Mouse (Mus musculus): ENCODE data around the gene Pgc.

Gene Pgc

DNA sequence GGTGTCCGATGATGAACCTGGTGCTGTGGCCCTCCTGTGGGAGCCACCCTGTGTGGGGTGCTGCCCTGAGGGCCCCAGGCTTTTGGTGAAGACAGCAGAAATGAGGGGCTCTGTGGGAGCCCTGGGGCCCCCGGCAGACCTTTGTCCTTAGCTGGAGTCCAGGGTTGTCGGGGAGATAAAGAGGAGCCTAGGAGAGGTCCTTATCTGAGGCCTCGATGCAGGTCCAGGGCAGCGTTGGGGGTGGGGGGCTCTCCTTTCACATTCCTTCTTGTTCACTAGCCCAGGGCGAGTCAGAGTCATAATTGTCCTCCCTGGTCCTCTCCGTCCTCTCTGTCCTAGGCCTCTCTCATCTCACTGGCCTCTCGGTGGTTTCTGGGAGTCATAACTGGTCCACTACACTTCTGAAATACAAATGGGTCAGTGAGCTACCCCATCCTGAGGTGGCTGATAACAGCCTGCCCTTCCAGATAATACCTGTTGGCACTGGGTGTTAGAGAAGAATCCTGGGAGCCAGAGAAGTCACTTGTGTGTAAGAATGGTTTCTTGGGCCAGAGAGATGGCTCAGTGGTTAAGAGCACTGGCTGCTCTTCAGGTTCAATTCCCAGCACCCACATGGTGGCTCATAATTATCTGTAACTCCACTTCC, 26.6 kb downstream of the Pgc start:
- no peak for DNase-seq

DNA sequence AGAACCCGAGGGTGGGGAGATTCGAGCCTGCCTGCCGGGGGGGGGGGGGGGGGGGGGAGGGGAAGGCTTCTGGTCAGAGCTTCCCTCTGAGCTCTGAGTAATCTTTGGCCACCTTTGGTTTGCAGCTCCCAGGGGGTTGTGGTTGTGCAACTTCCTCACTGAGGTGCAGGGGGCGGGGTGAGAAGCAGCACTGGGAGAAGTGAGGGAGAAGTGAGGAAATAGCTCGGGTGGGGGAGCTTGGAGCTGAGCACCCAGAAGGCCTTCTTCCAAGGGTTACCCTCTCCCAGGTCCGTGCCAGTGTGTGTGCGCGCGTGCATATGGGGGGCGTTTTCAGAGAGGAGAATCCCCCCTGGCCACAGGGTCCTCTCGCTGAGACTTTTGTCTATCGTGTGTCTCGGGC, 27.6 kb downstream of the Pgc start:
- peak; percentile 76 to 79 for DNase-seq

DNA sequence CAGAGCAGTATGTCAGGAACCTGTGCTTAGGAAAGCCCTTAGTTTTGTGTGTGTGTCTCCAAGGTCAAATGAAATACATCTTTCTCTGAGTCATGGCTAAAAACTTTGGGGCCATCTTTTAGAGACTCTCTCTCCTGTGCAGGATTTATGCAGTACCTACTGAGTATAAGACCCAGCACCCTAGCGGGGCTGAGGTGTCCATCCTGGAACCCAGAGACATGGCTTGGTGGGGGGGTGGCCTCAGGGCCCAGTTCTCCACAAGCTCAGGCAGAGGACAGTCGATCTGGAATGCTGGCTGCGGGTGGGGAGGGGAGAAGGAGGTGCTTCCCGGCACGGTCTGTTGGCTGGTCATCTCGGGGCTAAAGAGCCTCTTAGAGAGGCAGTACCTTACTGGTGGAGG, 29.7 kb downstream of the Pgc start:
- no peak for DNase-seq

DNA sequence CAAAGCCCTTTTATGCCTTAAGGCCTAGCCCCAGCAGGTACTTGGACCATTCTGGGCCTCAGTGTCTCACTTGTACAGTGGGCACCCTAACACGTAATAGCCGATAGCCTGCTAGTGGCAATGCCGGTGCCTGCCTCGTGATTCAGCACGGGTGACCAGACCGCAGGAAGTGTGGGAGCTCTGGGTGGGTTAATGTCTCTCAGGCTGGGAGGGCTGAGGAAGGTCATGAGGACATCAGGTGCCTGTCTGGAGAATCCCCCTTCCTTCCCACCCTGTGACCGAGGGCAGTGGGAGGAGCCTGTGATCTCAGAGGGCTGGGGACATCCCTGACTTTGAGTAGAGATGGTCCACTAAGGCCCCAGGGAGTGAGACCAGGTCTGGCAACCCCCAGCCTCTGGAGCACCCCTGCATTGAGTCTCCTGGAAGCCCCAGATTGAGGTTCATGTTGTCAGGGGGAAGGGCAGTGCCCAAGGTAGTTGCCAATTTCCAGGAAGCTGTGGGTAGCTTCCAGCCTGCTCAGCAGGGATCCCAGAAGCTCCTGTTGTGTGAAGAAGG, 30.5 kb downstream of the Pgc start:
- DNase-seq: peak; percentile 42 to 47

DNA sequence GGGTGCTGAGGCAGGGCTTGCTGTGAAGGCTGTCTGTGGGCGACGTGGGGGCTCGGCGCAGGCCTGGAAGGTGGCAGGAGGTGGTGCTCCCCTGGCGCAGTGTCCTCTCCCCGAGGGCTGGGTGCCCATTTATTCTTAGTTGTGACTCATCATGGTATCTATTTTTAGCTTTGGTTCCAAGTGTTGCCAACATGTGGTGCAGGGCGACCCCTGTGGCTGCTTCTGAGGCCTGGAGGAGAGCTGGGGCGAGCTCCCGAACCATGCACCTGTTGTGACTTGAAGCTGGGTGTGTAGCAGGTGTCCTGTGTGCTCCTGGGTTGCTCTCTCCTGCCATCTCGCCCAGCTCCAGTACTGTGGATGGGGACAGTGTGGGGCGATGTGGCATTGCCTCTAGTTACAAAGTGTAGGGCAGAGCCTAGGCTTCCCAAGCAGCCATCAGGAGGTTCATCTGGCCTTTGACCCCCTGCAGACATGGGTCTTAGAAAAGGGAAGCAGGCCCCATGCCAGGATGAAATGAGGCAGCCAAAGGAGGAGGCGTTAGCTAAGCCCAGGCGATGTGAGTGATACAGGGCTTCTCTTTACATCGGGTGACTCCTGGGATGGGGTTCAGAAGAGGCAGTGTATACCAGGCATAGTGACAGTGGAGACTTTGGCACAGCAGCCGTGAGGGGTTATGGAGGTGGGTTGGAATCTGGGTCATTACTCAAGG, 33.2 kb downstream of the Pgc start:
- peak; percentile 52 to 57 for DNase-seq

DNA sequence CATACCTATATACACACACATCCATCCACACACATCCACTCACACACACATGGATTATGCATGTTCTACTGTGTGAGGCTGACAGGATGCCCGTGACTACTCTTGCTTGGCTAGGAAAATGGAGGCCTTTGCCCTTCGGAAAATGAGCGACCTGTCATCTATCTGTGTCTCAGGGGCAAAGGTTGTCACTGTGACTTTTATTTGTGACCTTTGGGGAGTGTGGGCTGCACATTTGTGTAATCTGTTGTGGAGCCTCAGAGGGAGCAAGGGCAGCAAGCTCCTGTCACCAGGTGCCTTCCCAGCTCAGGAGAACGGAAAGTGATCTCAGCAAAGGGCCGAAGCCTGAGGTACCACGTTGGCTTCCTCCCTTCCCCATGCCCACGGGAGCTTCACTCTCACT, 35.4 kb downstream of the Pgc start:
- no peak for DNase-seq

DNA sequence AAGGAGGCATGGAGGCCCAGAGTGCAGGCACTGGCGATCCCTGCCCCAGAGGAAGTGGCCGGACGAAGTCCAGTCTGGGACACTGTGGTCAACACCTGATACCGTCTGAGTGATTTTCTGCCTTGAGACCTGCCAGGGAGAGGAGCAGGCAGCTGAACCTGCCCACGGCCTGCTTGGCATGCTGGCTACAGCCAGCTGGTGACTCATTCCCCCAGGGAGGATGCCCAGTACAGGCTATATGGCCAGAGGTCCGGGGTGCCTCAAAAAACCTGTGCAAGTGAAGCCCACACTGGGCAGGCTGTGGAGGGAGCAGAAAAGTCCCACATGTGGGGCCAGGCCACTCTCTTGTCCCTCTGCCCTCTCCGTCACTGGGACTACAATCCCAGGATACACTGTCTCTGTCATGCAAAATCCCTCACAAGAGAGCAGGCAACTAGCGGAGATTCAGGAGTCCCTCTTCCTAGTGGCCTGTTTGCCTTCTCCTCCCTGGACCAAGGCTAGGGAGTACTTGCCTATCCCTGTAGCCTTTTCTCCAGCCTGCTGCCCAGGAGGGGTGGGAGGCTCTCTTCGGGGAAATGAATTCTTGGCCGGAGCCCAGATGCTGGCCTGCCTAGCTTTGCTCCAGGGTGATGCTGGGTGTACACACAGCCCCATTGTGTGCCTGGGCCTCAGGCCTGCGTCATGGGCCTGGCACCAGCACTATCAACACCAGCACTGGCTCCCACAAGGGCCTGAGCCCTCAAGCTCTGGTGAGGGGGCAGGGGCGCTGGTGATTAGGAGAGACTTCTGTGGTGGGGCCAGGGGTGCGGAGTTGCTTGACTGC, 36.1 kb downstream of the Pgc start:
- DNase-seq: peak; percentile 81 to 87

DNA sequence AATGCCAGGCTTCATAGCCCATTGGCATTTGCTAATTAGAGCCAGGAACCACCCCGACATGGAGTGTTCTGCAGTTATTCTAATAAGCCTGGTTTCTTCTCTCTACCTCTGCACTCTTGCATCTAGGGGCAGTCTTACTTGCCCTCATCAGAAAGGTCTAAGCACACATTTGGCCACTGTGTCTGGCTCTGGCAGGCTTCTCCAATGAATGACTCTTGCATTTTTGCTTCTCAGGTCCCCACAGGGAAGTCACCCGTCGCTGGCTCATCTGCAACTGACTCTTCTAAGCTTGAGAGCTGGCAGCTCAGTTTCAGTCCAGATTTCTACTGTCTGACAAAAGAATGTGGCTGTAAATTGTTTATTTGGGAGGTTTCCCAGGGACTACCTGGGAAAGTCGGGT, 39.3 kb downstream of the Pgc start:
- no peak for DNase-seq

DNA sequence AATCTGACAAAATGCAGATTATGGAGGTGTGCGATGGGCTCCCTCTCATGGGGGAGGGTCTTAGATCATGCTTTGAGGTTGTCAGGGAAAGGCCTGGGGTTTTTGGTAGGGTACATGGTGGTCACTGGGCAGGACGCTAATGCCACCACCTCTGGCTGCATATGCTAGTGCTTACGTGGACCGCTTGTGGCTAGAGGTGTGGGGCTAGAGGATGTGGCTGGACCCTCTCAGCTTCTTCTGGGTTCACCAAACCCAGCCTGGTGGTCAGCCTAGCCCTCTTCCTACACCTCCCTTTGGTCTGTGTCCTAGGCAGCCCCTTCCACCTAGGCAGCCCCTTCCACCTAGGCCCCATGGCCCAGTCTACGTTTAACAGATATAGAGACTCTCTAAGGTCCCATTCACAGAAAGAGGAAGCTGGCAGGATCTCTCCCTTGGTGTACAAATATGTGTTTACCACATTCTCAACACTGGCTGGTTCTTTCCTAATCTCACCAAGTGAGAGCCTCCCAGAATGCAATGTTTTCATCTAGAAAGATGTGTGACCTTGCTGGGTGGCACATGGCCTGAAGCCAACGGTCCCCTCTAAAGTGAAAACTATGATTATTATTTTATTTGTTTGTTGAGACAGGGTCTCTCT, 39.9 kb downstream of the Pgc start:
- peak in 1 of 2 experiments; percentile 20 for DNase-seq

DNA sequence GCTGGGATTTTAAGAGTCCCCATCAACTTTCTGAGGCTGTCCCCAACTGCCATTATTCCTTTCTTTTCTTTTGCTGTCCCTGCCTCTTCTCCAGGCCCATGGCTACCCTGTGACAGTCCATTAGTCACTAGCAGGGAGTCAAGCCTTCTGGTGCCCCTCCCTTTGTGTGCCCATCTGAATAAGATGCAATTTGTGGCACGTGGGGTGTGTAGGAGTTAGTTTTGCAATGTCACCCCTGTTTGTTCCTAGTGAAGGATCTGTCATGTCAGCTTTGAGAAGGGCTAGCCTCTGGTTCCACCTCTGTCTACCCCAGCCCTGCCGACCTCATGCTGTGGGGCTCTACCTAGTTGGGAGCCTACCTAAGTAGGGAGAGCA, 40.4 kb downstream of the Pgc start:
- DNase-seq: peak in 1 of 2 experiments; percentile 59

DNA sequence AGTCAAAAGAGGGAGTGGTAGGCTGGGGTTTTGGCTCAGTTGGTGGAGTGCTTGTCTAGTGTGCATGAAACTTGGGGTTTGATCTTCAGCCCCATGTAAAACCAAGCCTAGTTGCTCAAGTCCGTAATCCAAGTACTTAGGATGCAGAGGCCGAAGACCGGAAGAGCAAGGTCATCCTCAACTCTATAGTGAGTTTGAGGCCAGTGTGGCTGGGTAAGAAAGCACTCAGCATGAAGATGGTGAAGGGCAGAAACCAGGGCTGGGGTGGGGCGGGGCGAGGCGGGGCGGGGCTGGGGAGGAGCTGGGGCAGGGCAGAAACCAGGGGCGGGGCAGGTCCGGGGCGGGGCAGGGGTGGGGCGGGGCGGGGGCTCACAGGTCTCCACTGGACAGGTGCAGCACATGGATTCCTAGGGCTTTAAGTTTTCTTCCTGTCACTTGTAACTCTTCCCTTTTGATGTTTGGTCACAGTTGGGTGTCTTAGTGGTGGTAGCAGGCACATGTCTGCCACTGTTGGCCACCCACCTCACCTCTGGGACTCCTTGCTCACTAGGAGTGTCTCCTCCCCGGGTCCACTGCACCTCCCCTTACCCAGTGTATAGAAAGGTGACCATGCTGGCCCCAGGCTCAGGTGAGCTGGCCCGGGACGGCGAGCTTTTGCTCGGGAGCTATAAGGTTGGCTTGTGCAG, 41.0 kb downstream of the Pgc start:
- no peak for DNase-seq

DNA sequence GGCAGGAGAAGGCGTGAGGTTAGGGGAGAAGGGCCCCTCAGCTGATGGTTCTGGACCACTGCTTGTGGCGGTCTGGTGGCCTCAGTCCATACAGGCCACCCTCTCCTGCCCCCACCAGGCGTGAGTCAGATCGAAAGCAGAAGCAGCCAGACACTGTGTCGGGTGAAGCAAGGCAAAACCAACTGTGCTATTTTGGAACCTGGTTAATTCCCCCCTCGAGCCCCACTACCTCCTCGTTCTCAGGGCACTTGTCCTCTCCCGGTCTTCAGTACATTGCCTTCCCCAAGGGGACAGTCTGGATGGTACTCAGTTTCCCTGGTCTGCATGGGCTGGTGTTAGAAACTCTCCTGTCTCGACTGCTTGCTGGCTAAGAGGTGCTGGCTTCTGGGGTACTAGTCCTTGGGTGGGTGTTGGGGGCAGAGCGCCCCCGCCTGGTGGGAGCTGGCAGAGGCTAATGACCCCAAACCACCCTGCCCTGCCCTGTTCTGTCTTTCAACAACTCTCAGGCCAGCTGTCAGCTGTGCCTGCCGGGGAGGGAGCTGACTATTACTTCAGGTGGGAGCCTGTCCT, 42.1 kb downstream of the Pgc start:
- peak; percentile 75 to 76 for DNase-seq

DNA sequence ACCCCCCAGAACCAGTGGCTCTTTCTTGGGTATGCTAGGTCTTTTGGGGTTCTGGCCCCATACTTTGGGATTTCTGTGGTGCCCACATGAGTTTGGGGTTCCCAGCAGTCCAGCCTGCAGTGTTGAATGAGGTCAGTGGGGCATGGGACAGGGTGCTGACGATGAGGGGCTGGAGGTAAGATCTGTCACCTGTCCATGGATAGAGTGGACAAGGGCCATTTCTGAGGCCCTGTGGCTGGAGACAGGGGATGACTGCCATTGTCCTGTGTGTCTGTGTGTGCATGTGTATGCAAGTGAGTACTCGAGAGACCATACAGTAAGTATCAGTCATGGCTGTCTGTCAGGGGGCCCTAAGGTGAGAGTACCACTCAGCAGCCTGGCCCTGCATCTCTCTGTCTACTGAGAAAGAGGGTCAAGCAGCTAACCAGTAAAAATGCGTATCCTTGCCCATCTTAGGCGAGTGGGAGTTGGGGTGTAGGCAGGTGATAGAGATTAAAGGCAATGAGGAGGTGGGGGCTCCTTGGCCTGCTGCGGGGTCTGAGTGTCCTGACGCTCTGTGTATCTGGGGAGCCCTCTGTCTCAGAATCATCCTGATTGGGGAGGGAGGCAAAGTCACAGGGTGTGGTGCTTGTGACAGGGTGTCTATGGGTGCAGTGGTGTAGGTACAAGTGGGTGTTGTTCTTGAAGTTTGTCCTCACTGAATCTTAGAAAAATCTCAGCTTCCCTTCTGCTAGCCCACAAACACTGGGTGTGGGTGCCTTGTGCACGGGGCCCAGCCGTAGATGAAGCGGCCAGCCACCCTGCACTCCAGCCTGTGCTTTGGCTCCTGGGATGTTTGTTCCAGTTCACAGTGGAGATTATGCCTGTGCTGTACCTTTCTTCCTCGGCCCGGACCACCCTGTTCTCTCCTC, 43.0 kb downstream of the Pgc start:
- peak in 1 of 2 experiments; percentile 18 for DNase-seq

DNA sequence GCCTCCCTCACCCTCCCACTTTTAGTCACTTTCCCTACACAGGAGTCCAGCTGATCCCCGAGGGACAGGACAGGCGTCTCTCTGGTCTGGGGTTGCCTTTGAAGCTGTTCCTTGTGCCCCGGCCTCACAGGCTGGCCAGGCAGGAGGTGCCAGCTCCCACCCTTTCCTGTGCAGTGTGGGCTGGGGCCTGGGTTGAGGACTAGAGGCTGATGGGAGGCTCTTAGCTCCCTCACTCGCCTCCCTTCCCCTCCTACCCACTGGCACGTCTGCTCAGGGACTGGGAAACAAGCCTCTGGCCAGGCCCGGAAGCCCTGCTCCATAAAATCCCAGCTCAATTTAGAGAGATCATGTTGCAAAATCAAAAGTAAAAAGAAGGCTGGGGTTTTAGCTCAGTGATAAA, 47.0 kb downstream of the Pgc start:
- DNase-seq: no peak

DNA sequence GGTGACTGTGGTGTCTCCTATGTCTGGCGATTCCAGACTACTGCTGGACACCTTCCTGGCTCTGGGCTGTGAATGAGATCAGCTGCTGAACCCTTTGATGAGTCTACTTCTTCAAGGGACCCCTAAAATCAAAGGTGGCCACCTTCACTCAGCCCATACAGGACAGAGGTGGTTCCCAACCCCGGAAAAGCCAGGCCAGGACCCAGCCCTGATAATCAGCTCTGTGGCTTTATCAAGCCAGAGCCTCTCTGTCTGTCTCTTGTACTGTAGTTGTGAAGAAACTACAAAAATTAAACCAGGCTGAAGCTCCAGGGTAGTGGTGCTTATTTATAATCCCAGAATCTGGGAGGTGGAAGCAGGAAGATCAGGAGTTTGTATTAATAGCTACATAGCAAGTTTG, 50.5 kb downstream of the Pgc start:
- DNase-seq: no peak

DNA sequence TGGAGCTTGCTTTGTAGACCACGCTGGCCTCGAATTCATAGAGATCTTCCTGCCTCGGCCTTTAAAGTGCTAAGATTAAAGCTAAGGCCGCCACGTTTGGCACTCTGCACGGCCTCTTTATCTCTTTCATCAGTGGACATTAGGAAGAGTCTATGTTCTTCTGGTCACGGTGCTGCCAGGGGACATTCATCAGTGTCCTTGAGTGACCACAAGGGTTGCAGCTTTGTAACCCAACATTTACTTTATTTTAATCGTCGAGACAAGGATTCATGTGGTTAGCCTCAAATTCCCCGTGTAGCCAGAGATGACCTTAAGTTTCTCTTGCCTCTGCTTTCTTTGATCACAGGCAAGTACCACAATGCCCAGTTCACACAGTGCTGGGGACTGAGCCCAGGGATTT, 53.8 kb downstream of the Pgc start:
- no peak for DNase-seq

DNA sequence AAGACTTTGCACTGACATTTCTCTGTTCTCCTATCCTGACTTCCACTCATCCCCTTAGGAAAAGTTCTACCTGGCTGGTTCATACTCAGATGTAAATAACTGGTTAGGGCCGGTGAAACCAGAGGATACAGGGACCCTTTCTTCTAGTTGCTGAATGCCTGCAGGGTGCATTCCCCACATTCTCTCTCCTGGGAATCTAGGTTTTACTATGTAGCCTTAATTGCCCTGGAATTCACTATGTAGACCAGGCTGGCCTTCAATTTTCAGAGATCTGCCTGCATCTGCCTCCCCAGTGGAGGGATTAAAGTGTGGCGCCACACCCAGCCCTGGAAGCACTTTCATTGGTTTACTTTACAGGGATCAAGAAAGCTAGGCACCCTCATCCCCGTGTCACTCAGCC, 55.8 kb downstream of the Pgc start:
- DNase-seq: no peak

DNA sequence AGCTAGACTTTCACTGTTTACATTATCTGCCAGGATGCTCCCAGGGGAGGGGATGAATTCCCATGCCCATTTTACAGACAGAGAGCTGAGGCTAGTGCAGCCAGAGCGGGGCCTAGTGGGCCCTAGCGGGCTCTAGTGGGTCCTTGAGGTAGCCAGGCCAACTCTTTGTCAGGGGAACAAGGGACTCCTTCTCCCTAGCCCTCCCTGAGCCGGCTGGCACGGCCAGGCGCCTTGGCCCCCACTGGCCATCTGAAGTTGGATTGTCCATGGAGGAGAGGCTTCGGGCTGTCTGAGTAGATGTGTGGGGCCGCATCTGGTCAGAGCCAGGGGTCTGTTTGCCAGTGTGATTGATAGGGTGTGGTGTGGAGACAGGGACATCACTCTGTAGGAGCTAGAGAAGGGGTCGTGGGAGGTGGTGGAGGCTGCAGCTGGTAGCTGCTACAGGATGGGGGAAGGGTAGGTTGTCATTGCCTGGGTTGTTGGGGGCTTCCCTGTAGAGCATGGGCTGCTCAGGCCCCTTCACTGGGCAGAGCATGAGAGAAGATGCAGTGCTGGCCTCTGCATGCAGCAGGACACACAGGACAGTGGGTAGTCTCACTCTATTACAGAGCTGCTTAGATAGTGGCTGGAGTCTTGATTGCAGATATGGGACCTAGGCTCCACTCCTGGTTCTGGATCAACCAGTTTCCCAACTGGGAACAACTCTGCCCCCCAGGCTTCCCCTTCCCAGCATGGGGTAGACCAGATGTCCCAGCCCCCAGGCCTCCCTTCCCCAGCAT, 57.0 kb downstream of the Pgc start:
- DNase-seq: no peak
